Mouse (Mus musculus) liver, adult (tissue): Measurements from ENCODE around the gene Nelfa.

Experiments used
- GATA4 ChIP-seq: IDR thresholded peaks from 2 replicates; pipeline ENCODE4 v1.6.1; 2014; ENCODE audit warnings: mild to moderate bottlenecking, low read length; ENCODE audit not compliant: insufficient replicate concordance

Gene Nelfa

GRCm38 (mm10) chr5:33922566-33922965, 13.6 kb downstream of the Nelfa start:
- TF ChIP-seq GATA4, result no peak

- TF ChIP-seq GATA4, result no peak
Measured at GRCm38 (mm10) chr5:33921486-33922235, 14.6 kb downstream of the Nelfa start.

- peak; percentile 87 for TF ChIP-seq GATA4
Measured at GRCm38 (mm10) chr5:33920924-33921323, 15.3 kb downstream of the Nelfa start.

- no peak for TF ChIP-seq GATA4
Measured at GRCm38 (mm10) chr5:33920037-33920436, 16.2 kb downstream of the Nelfa start.

GRCm38 (mm10) chr5:33919466-33919865, 16.7 kb downstream of the Nelfa start:
- no peak for TF ChIP-seq GATA4

GRCm38 (mm10) chr5:33903176-33903575, 33.0 kb downstream of the Nelfa start:
- no peak for TF ChIP-seq GATA4

- TF ChIP-seq GATA4, result no peak
Measured at GRCm38 (mm10) chr5:33902696-33903095, 33.5 kb downstream of the Nelfa start.

- no peak for TF ChIP-seq GATA4
Measured at GRCm38 (mm10) chr5:33901278-33901677, 34.9 kb downstream of the Nelfa start.

GRCm38 (mm10) chr5:33900701-33901263, 35.4 kb downstream of the Nelfa start:
- TF ChIP-seq GATA4, result no peak

GRCm38 (mm10) chr5:33900101-33900500, 36.1 kb downstream of the Nelfa start:
- no peak for TF ChIP-seq GATA4

GRCm38 (mm10) chr5:33899245-33899644, 37.0 kb downstream of the Nelfa start:
- TF ChIP-seq GATA4, result no peak

- TF ChIP-seq GATA4, result no peak
Measured at GRCm38 (mm10) chr5:33898671-33899070, 37.5 kb downstream of the Nelfa start.

GRCm38 (mm10) chr5:33897158-33897557, 39.1 kb downstream of the Nelfa start:
- TF ChIP-seq GATA4, result no peak

GRCm38 (mm10) chr5:33895116-33895515, 41.1 kb downstream of the Nelfa start:
- no peak for TF ChIP-seq GATA4

- TF ChIP-seq GATA4, result no peak
Measured at GRCm38 (mm10) chr5:33893406-33893805, 42.8 kb downstream of the Nelfa start.

GRCm38 (mm10) chr5:33881118-33881517, 55.1 kb downstream of the Nelfa start:
- no peak for TF ChIP-seq GATA4

- no peak for TF ChIP-seq GATA4
Measured at GRCm38 (mm10) chr5:33875472-33875871, 60.7 kb downstream of the Nelfa start.

GRCm38 (mm10) chr5:33857693-33858092, 78.5 kb downstream of the Nelfa start:
- no peak for TF ChIP-seq GATA4

- TF ChIP-seq GATA4, result no peak
Measured at GRCm38 (mm10) chr5:33854019-33854418, 82.2 kb downstream of the Nelfa start.
